Mouse (Mus musculus): ENCODE results near the gene Surf1. TPM values are rescaled to one million over a fixed set of nuclear protein-coding genes. Genes with fewer than 3 reads are reported as not detected.

Surf1 gene
- polyA plus RNA-seq, 1 experiment: 23.2 TPM

- no peak for TF ChIP-seq POLR2A (IDR thresholded peaks at IDR 0.05; ENCODE audit: control insufficient read depth, low read depth, low read length)
- TF ChIP-seq CTCF (IDR thresholded peaks at IDR 0.05; ENCODE audit: control insufficient read depth, insufficient read depth, insufficient replicate concordance, low read depth, low read length): no peak
- Histone ChIP-seq H3K36me3 (ENCODE audit: control insufficient read depth, insufficient read depth, low read length) (no peaks in the 10 kb centered on the region), H3K27ac (ENCODE audit: control insufficient read depth, insufficient read depth, low read depth, low read length) (no peak overlapping the region), H3K27me3 (ENCODE audit: control insufficient read depth, insufficient read depth, low read length) (no peaks in the 10 kb centered on the region), H3K4me3 (ENCODE audit: control insufficient read depth, low read depth, low read length) (no peak overlapping the region), H3K4me1 (ENCODE audit: control insufficient read depth, insufficient read depth, low read length) (peaks cover 7% of the 10 kb centered on the region)
These were observed 45.7 kb downstream of the Surf1 start for GRCm38 (mm10) chr2:26870666-26871065.

GRCm38 (mm10) chr2:26864879-26865278 is 51.5 kb downstream of the Surf1 start, which contains the start of gene Abo:
Gene Abo, minus strand, starts transcription at chr2:26864979.
- Histone ChIP-seq H3K36me3 (ENCODE audit: control insufficient read depth, insufficient read depth, low read length) (no peaks in the 10 kb centered on the region), H3K27me3 (ENCODE audit: control insufficient read depth, insufficient read depth, low read length) (no peaks in the 10 kb centered on the region), H3K4me3 (ENCODE audit: control insufficient read depth, low read depth, low read length) (no peak within 1 kb of the TSS), H3K4me1 (ENCODE audit: control insufficient read depth, insufficient read depth, low read length) (no peaks in the 10 kb centered on the region), H3K27ac (ENCODE audit: control insufficient read depth, insufficient read depth, low read depth, low read length) (no peak within 1 kb of the TSS)
- TF ChIP-seq POLR2A (IDR thresholded peaks at IDR 0.05; ENCODE audit: control insufficient read depth, low read depth, low read length) (no peak), CTCF (IDR thresholded peaks at IDR 0.05; ENCODE audit: control insufficient read depth, insufficient read depth, insufficient replicate concordance, low read depth, low read length) (no peak)

Other genes starting within 250 kb of the Surf1 start
- not detected in 2 replicates for gene Lcn4, start 245.2 kb downstream of the Surf1 start, polyA plus RNA-seq (2012; rRNA removed)
- 2.1 and 2.9 TPM in 2 replicates for gene Abo, start 51.6 kb downstream of the Surf1 start, polyA plus RNA-seq (2012; rRNA removed)
- 4.5 and 5.8 TPM in 2 replicates for gene Surf6, start 13.7 kb downstream of the Surf1 start, polyA plus RNA-seq (2012; rRNA removed)
- gene Med22, start 5.9 kb downstream of the Surf1 start, polyA plus RNA-seq (2012; rRNA removed): 30.3 and 34.4 TPM in 2 replicates
- 229 and 302 TPM in 2 replicates for gene Rpl7a, start 5.8 kb downstream of the Surf1 start, polyA plus RNA-seq (2012; rRNA removed)
- gene Surf2, start 163 bp downstream of the Surf1 start, polyA plus RNA-seq (2012; rRNA removed): 9.0 and 9.9 TPM in 2 replicates
- gene Surf4, start 17.4 kb upstream of the Surf1 start, polyA plus RNA-seq (2012; rRNA removed): 172 and 189 TPM in 2 replicates
- 131 and 138 TPM in 2 replicates for gene Stkld1, start 17.5 kb upstream of the Surf1 start, polyA plus RNA-seq (2012; rRNA removed)
- 11.3 and 11.8 TPM in 2 replicates for gene Rexo4, start 47.9 kb upstream of the Surf1 start, polyA plus RNA-seq (2012; rRNA removed)
- gene Adamts13, start 56.9 kb upstream of the Surf1 start, polyA plus RNA-seq (2012; rRNA removed): 0.02 and 0.04 TPM in 2 replicates
- gene Cacfd1, start 93.4 kb upstream of the Surf1 start, polyA plus RNA-seq (2012; rRNA removed): 21.4 and 26.5 TPM in 2 replicates
- gene Slc2a6, start 111.5 kb upstream of the Surf1 start, polyA plus RNA-seq (2012; rRNA removed): 0.25 and 0.32 TPM in 2 replicates
- not detected in 2 replicates for gene Mymk, start 155.6 kb upstream of the Surf1 start, polyA plus RNA-seq (2012; rRNA removed)
- 2.5 and 3.1 TPM in 2 replicates for gene Adamtsl2, start 162.8 kb upstream of the Surf1 start, polyA plus RNA-seq (2012; rRNA removed)
- gene Fam163b, start 226.0 kb upstream of the Surf1 start, polyA plus RNA-seq (2012; rRNA removed): 0.54 and 0.66 TPM in 2 replicates
- 0.15 and 0.18 TPM in 2 replicates for gene Dbh, start 248.7 kb upstream of the Surf1 start, polyA plus RNA-seq (2012; rRNA removed)